Mouse (Mus musculus): ENCODE data around the gene Cytip.
"Not testable (repeated sequence)": the region's sequence is repeated elsewhere in the genome, so short reads cannot be mapped to it uniquely, and the experiment has no call there.

The Cytip gene

GRCm38 (mm10) chr2:58160541-58161307 is 34.6 kb downstream of the Cytip start:
- no peak for DNase-seq

- no peak for DNase-seq
Measured at GRCm38 (mm10) chr2:58159880-58160279, 35.5 kb downstream of the Cytip start.

- DNase-seq: no peak
Measured at GRCm38 (mm10) chr2:58159121-58159520, 36.2 kb downstream of the Cytip start.

- DNase-seq: no peak
Measured at GRCm38 (mm10) chr2:58158539-58158938, 36.8 kb downstream of the Cytip start.

- no peak for DNase-seq
Measured at GRCm38 (mm10) chr2:58158107-58158506, 37.2 kb downstream of the Cytip start.

GRCm38 (mm10) chr2:58157466-58157865 is 37.9 kb downstream of the Cytip start:
- no peak for DNase-seq

- no peak for DNase-seq
Measured at GRCm38 (mm10) chr2:58156495-58157392, 38.6 kb downstream of the Cytip start.

GRCm38 (mm10) chr2:58156108-58156415 is 39.3 kb downstream of the Cytip start:
- DNase-seq: no peak

GRCm38 (mm10) chr2:58155271-58156107 is 39.8 kb downstream of the Cytip start:
- DNase-seq: no peak

- no peak for DNase-seq
Measured at GRCm38 (mm10) chr2:58154555-58154954, 40.8 kb downstream of the Cytip start.

GRCm38 (mm10) chr2:58153742-58154141 is 41.6 kb downstream of the Cytip start:
- DNase-seq: no peak

- no peak for DNase-seq
Measured at GRCm38 (mm10) chr2:58149983-58150405, 45.3 kb downstream of the Cytip start.

GRCm38 (mm10) chr2:58146572-58146971 is 48.8 kb downstream of the Cytip start:
- no peak for DNase-seq

GRCm38 (mm10) chr2:58140531-58140930 is 54.8 kb downstream of the Cytip start:
- DNase-seq: peak; percentile 59 to 82

- DNase-seq: peak; percentile 83 to 93
Measured at GRCm38 (mm10) chr2:58138611-58139010, 56.7 kb downstream of the Cytip start.

- DNase-seq: peak in 1 of 2 experiments; percentile 38
Measured at GRCm38 (mm10) chr2:58137676-58138075, 57.7 kb downstream of the Cytip start.

- no peak for DNase-seq
Measured at GRCm38 (mm10) chr2:58136526-58136925, 58.8 kb downstream of the Cytip start.

- DNase-seq: peak in 1 of 2 experiments; percentile 31
Measured at GRCm38 (mm10) chr2:58135061-58135463, 60.3 kb downstream of the Cytip start.

GRCm38 (mm10) chr2:58132597-58132996 is 62.7 kb downstream of the Cytip start:
- no peak for DNase-seq

GRCm38 (mm10) chr2:58129903-58130302 is 65.4 kb downstream of the Cytip start:
- no peak for DNase-seq

- no peak for DNase-seq
Measured at GRCm38 (mm10) chr2:58111105-58111504, 84.2 kb downstream of the Cytip start.

GRCm38 (mm10) chr2:58107887-58108286 is 87.4 kb downstream of the Cytip start:
- DNase-seq: not testable (repeated sequence)

GRCm38 (mm10) chr2:58107046-58107445 is 88.3 kb downstream of the Cytip start:
- DNase-seq: no peak

Measured in cerebellum, postnatal 14 days (tissue).